Mouse (Mus musculus): ENCODE measurements around the gene B230118H07Rik. TPM values are rescaled to one million over a fixed set of nuclear protein-coding genes. Genes with fewer than 3 reads are reported as not detected.

Gene B230118H07Rik
- polyA plus RNA-seq, 1 experiment: 38.3 TPM

DNA sequence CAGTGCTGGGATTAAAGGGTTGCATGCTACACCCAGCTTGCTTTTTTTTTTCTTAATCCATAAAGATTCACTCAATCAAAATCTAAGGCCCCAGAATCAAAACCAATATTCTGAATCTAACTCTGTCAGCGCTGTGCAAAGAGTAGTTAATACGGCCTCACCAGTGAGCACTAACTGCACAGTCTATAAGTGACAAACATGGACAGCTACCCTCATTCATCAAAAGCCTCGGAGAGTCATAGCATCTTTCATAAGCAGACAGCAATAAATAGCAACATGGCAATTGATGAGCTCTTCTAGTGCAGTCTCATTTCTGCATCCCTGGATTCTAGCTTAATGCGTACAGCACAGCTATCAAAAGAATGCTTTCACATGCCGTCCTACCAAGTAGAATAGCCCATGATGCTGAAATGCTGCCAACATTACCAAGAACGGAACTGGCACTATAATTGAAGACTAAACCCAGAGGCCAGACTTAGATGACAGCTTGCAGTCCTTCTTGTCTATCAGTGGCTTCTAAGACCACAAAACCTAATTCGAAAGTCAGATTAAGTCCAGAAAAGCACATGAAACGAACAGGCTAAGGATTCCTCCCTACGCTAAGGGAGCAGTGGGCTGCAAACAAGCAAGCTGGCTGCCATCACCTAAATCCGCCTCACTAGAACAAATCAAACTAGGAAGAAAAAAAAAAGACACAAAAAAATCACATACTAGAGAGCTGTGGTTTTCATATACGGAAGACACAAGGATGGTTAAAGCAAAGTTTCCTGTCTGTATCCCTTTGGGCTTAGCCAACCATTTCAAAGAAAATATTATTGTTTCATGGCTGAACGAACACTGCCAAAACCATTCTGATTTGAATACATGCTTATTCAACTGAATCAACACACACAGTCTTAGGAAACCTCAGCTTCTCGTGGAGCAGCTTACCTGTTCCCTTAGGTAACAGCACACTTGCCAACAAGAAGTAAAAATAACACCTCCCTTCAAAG is 50.8 kb downstream of the B230118H07Rik start:
- Histone ChIP-seq H3K4me1 (ENCODE audit: control insufficient read depth, insufficient read depth, low read length) (no peaks in the 10 kb centered on the region), H3K36me3 (ENCODE audit: control insufficient read depth, insufficient read depth, low read length, poor library complexity, severe bottlenecking) (no peaks in the 10 kb centered on the region), H3K4me3 (ENCODE audit: low read depth, low read length) (no peak overlapping the region), H3K9ac (ENCODE audit: low read depth, poor library complexity, severe bottlenecking) (no peak overlapping the region), H3K27me3 (ENCODE audit: control insufficient read depth, insufficient read depth, low read length, poor library complexity, severe bottlenecking) (no peaks in the 10 kb centered on the region), H3K27ac (ENCODE audit: insufficient read depth, low read length) (no peak overlapping the region), H3K9me3 (replicated peaks; ENCODE audit: control insufficient read depth, insufficient read depth, low read length, poor library complexity, severe bottlenecking) (no peaks in the 10 kb centered on the region)
- TF ChIP-seq POLR2A (IDR thresholded peaks at IDR 0.05; ENCODE audit: insufficient read depth, low read length) (no peak), CTCF (IDR thresholded peaks at IDR 0.05; ENCODE audit: low read depth, low read length) (no peak), EP300 (IDR thresholded peaks at IDR 0.05; ENCODE audit: insufficient read depth, low read depth, low read length) (no peak)

DNA sequence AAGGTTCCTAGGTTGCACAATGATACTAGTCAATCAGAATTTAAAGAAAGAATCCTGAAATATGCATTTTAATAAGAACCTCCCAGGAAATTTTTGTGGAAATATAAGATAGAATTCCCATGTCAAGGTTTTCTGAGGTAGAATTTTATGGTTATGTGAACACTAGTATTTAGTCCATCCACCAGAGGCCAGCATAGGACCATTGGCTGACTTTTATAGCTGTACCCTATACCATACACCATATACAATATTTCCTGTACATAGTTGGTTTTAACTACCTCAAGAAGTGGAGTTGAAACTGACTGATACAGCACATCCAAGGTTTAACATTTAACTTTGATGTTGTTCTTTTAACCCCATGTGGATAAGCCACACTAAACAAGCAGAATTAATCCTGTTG is 52.1 kb downstream of the B230118H07Rik start:
- no peak overlapping the region for H3K4me3 ChIP-seq (ENCODE audit: low read depth, low read length)
- no peaks in the 10 kb centered on the region for H3K4me1 ChIP-seq (ENCODE audit: control insufficient read depth, insufficient read depth, low read length)
- H3K36me3 ChIP-seq (ENCODE audit: control insufficient read depth, insufficient read depth, low read length, poor library complexity, severe bottlenecking): no peaks in the 10 kb centered on the region
- H3K9ac ChIP-seq (ENCODE audit: low read depth, poor library complexity, severe bottlenecking): no peak overlapping the region
- no peak for TF ChIP-seq EP300 (IDR thresholded peaks at IDR 0.05; ENCODE audit: insufficient read depth, low read depth, low read length)
- no peak for TF ChIP-seq CTCF (IDR thresholded peaks at IDR 0.05; ENCODE audit: low read depth, low read length)
- TF ChIP-seq POLR2A (IDR thresholded peaks at IDR 0.05; ENCODE audit: insufficient read depth, low read length): no peak
- no peaks in the 10 kb centered on the region for H3K27me3 ChIP-seq (ENCODE audit: control insufficient read depth, insufficient read depth, low read length, poor library complexity, severe bottlenecking)
- H3K9me3 ChIP-seq (replicated peaks; ENCODE audit: control insufficient read depth, insufficient read depth, low read length, poor library complexity, severe bottlenecking): no peaks in the 10 kb centered on the region
- H3K27ac ChIP-seq (ENCODE audit: insufficient read depth, low read length): no peak overlapping the region

DNA sequence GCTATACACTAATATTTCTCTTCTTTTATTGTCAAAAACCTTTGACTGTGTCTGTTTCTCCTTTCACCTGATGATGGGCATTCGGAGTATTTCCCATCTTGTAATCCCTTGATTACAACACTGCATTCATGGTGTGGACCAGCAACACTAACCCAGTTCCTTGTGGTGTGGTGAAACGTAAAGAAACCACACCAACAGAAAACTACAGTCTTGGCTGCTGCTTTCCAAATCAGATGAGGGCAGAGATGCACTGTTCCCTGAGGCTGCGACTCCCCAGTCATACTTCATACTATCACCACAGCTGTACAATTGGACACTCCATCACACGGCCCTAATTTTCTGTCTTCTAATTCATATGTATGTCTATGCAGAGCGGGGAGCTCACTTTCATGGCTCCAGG is 54.7 kb downstream of the B230118H07Rik start:
- no peak for TF ChIP-seq POLR2A (IDR thresholded peaks at IDR 0.05; ENCODE audit: insufficient read depth, low read length)
- no peak for TF ChIP-seq EP300 (IDR thresholded peaks at IDR 0.05; ENCODE audit: insufficient read depth, low read depth, low read length)
- TF ChIP-seq CTCF (IDR thresholded peaks at IDR 0.05; ENCODE audit: low read depth, low read length): no peak

DNA sequence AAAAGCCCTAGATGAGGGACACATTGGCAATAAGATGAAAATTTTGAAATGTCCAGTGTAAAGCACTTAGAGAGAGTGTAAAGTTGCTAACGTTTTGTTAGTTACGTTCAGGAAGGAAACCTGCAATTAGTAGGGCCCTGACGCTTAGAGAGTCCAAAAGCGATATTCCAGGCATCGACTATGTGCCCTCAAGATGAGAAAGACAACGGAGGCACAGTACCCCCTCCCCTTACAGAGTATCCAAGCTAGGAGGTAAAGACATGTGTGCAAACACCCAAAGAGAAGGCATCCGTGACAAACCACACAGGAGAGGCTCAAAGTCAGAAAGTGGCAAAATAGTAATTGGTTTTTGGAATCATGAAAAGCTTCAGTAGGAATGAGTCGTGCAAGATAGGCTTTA is 56.4 kb downstream of the B230118H07Rik start:
- Histone ChIP-seq H3K4me3 (ENCODE audit: low read depth, low read length) (no peak overlapping the region), H3K27me3 (ENCODE audit: control insufficient read depth, insufficient read depth, low read length, poor library complexity, severe bottlenecking) (no peaks in the 10 kb centered on the region), H3K36me3 (ENCODE audit: control insufficient read depth, insufficient read depth, low read length, poor library complexity, severe bottlenecking) (no peaks in the 10 kb centered on the region), H3K9ac (ENCODE audit: low read depth, poor library complexity, severe bottlenecking) (no peak overlapping the region), H3K9me3 (replicated peaks; ENCODE audit: control insufficient read depth, insufficient read depth, low read length, poor library complexity, severe bottlenecking) (no peaks in the 10 kb centered on the region), H3K27ac (ENCODE audit: insufficient read depth, low read length) (no peak overlapping the region), H3K4me1 (ENCODE audit: control insufficient read depth, insufficient read depth, low read length) (no peaks in the 10 kb centered on the region)
- TF ChIP-seq EP300 (IDR thresholded peaks at IDR 0.05; ENCODE audit: insufficient read depth, low read depth, low read length) (no peak), POLR2A (IDR thresholded peaks at IDR 0.05; ENCODE audit: insufficient read depth, low read length) (no peak), CTCF (IDR thresholded peaks at IDR 0.05; ENCODE audit: low read depth, low read length) (no peak)

More for the DNA sequence above, 54.7 kb downstream of the B230118H07Rik start:
- H3K4me3 ChIP-seq (ENCODE audit: low read depth, low read length): no peak overlapping the region
- H3K27ac ChIP-seq (ENCODE audit: insufficient read depth, low read length): no peak overlapping the region
- no peaks in the 10 kb centered on the region for H3K4me1 ChIP-seq (ENCODE audit: control insufficient read depth, insufficient read depth, low read length)
- H3K9ac ChIP-seq (ENCODE audit: low read depth, poor library complexity, severe bottlenecking): no peak overlapping the region
- no peaks in the 10 kb centered on the region for H3K36me3 ChIP-seq (ENCODE audit: control insufficient read depth, insufficient read depth, low read length, poor library complexity, severe bottlenecking)
- no peaks in the 10 kb centered on the region for H3K27me3 ChIP-seq (ENCODE audit: control insufficient read depth, insufficient read depth, low read length, poor library complexity, severe bottlenecking)
- H3K9me3 ChIP-seq (replicated peaks; ENCODE audit: control insufficient read depth, insufficient read depth, low read length, poor library complexity, severe bottlenecking): no peaks in the 10 kb centered on the region

GRCm38 (mm10) chr2:101592023-101592841 is 57.1 kb downstream of the B230118H07Rik start:
- H3K9me3 ChIP-seq (replicated peaks; ENCODE audit: control insufficient read depth, insufficient read depth, low read length, poor library complexity, severe bottlenecking): no peaks in the 10 kb centered on the region
- no peaks in the 10 kb centered on the region for H3K36me3 ChIP-seq (ENCODE audit: control insufficient read depth, insufficient read depth, low read length, poor library complexity, severe bottlenecking)
- TF ChIP-seq EP300 (IDR thresholded peaks at IDR 0.05; ENCODE audit: insufficient read depth, low read depth, low read length): no peak
- no peak for TF ChIP-seq POLR2A (IDR thresholded peaks at IDR 0.05; ENCODE audit: insufficient read depth, low read length)
- TF ChIP-seq CTCF (IDR thresholded peaks at IDR 0.05; ENCODE audit: low read depth, low read length): no peak
- H3K4me1 ChIP-seq (ENCODE audit: control insufficient read depth, insufficient read depth, low read length): no peaks in the 10 kb centered on the region
- no peak overlapping the region for H3K27ac ChIP-seq (ENCODE audit: insufficient read depth, low read length)
- H3K27me3 ChIP-seq (ENCODE audit: control insufficient read depth, insufficient read depth, low read length, poor library complexity, severe bottlenecking): no peaks in the 10 kb centered on the region
- no peak overlapping the region for H3K9ac ChIP-seq (ENCODE audit: low read depth, poor library complexity, severe bottlenecking)
- no peak overlapping the region for H3K4me3 ChIP-seq (ENCODE audit: low read depth, low read length)
